Mouse (Mus musculus) E14TG2a.4 (cell line): ENCODE results near the gene Gfer.

ENCODE experiments used
- CTCF ChIP-seq: conservative IDR thresholded peaks from 2 replicates; pipeline ENCODE4 v1.5.1; 2014; ENCODE audit warnings: low read length
- POU5F1 ChIP-seq: IDR thresholded peaks from 2 replicates; pipeline ENCODE4 v1.6.1; 2014; ENCODE audit warnings: low read length, borderline replicate concordance

DNA sequence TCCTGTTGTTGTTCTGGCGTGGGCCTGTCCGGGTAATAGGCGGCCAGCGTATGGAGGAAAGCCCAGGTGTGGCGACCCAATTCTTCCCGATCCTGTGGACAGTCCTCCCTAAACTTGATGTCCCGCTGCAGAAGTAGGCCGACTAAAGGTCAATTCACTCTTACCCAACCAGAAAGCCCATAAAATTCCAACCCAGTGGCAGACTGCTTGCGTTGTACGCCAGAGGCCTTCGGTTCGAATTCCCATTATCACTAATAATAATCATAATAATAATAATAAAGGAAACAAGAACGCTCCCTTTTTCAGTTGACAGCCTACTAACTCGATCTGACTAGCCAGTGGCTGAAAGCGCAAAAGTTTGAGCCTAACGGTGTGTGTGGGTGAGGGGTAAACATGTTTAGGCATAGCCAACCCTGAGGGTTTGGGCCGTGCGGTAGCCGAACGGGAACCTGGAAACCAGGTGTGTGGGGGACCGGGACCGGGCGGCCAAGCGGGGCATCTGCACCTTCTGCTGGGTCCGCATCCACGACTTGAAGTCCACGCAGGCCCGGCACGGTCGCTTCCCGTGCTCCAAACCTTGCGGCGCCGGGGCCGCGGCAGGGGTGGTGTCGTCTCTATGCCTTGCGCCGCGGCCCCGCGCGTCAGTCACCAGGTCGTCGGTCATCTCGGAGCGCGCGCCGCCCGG lies 488 bp downstream of the Gfer start:
- TF ChIP-seq CTCF (no peak), POU5F1 (no peak)
